Mouse (Mus musculus) CH12.LX (cell line): ENCODE data around the gene Arnt. TPM values are rescaled to one million over a fixed set of nuclear protein-coding genes. Genes with fewer than 3 reads are reported as not detected.

Experiments used
- DNase-seq: peaks from one replicate; pipeline ENCODE4 v3.0.0-alpha.2; 2013; ENCODE audit errors: extremely low read depth
- H3K27ac ChIP-seq: 2 replicates; pipeline ENCODE4 v1.5.1; 2012; ENCODE audit warnings: low read depth, mild to moderate bottlenecking, control low read depth, moderate library complexity; ENCODE audit not compliant: insufficient read depth
- H3K27me3 ChIP-seq: replicated peaks from 2 replicates; pipeline ENCODE3; 2012; ENCODE audit warnings: inconsistent platforms
- H3K36me3 ChIP-seq, 2 experiments: replicated peaks in 1 of 2; 2 replicates each; pipeline versions ENCODE3 to v1.6.1; 2012; ENCODE audit warnings: inconsistent platforms in 1 of 2, low read length in 1 of 2, mild to moderate bottlenecking in 1 of 2, mixed read lengths in 1 of 2, moderate library complexity in 1 of 2; ENCODE audit not compliant: control insufficient read depth in 1 of 2, insufficient read depth in 1 of 2
- H3K4me1 ChIP-seq, 2 experiments: 2 replicates each; pipeline ENCODE4 v1.6.1; 2012; ENCODE audit warnings: inconsistent platforms in 1 of 2, moderate library complexity in 1 of 2; ENCODE audit not compliant: insufficient read depth in 2 of 2, control insufficient read depth in 1 of 2
- H3K4me2 ChIP-seq: 2 replicates; pipeline ENCODE4 v1.6.1; 2012; ENCODE audit warnings: low read depth, mild to moderate bottlenecking, control low read depth; ENCODE audit not compliant: poor library complexity, insufficient read depth, severe bottlenecking
- H3K4me3 ChIP-seq, 3 experiments: fragments of 150-350 bp in 1 of 3; sonication (generic) in 1 of 3; replicated peaks in 1 of 3; 2 replicates each; pipeline versions ENCODE3 to v1.5.1; 2011 to 2012; ENCODE audit warnings: low read depth in 2 of 3, low read length in 2 of 3, mild to moderate bottlenecking in 2 of 3, moderate library complexity in 2 of 3, control low read depth in 1 of 3, improper control_type of control experiment in 1 of 3, inconsistent platforms in 1 of 3, mixed read lengths in 1 of 3; ENCODE audit not compliant: poor library complexity in 1 of 3
- H3K79me2 ChIP-seq: replicated peaks from 2 replicates; pipeline ENCODE4 v1.6.1; 2012; ENCODE audit warnings: mild to moderate bottlenecking, moderate library complexity; ENCODE audit not compliant: control insufficient read depth, poor library complexity, insufficient read depth, severe bottlenecking; ENCODE audit errors: extremely low read depth
- H3K9ac ChIP-seq: 2 replicates; pipeline ENCODE4 v1.6.1; 2012; ENCODE audit warnings: low read depth, mild to moderate bottlenecking, control low read depth, moderate library complexity; ENCODE audit not compliant: insufficient read depth
- H3K9me3 ChIP-seq: replicated peaks from 2 replicates; pipeline ENCODE3; 2012; ENCODE audit warnings: low read length, inconsistent platforms, mixed read lengths
- CHD1 ChIP-seq: IDR thresholded peaks from 2 replicates; pipeline ENCODE4 v1.6.1; 2012; ENCODE audit warnings: low read depth, low read length, improper control_type of control experiment, inconsistent platforms
- CHD2 ChIP-seq: IDR thresholded peaks from 2 replicates; pipeline ENCODE4 v1.6.1; 2011; ENCODE audit warnings: low read length, improper control_type of control experiment
- CTCF ChIP-seq, 2 experiments: IDR thresholded peaks in 1 of 2; conservative IDR thresholded peaks in 1 of 2; 2 replicates each; pipeline ENCODE4 v1.5.1; 2011 to 2012; ENCODE audit warnings: low read depth in 2 of 2, low read length in 2 of 2, improper control_type of control experiment in 1 of 2, inconsistent platforms in 1 of 2, mild to moderate bottlenecking in 1 of 2, moderate library complexity in 1 of 2
- E2F4 ChIP-seq: IDR thresholded peaks from 2 replicates; pipeline ENCODE4 v1.6.1; 2011; ENCODE audit warnings: low read depth, low read length, improper control_type of control experiment; ENCODE audit not compliant: insufficient replicate concordance
- ELF1 ChIP-seq: IDR thresholded peaks from 2 replicates; pipeline ENCODE4 v1.6.1; 2014; ENCODE audit warnings: low read depth, mild to moderate bottlenecking, inconsistent platforms, low read length, improper control_type of control experiment
- GABPA ChIP-seq: IDR thresholded peaks from 2 replicates; pipeline ENCODE4 v1.6.1; 2012; ENCODE audit warnings: low read depth, low read length, improper control_type of control experiment, inconsistent platforms; ENCODE audit not compliant: insufficient replicate concordance
- HCFC1 ChIP-seq: IDR thresholded peaks from 2 replicates; pipeline ENCODE4 v1.6.1; 2012; ENCODE audit warnings: low read depth, mild to moderate bottlenecking, inconsistent platforms, low read length, improper control_type of control experiment
- JUN ChIP-seq: IDR thresholded peaks from 2 replicates; pipeline ENCODE4 v1.6.1; 2011; ENCODE audit warnings: low read depth, mild to moderate bottlenecking, low read length, improper control_type of control experiment, moderate library complexity; ENCODE audit not compliant: insufficient read depth
- JUND ChIP-seq: conservative IDR thresholded peaks from 2 replicates; pipeline ENCODE4 v1.6.1; 2011; ENCODE audit warnings: low read depth, low read length, improper control_type of control experiment
- MAZ ChIP-seq: IDR thresholded peaks from 2 replicates; pipeline ENCODE4 v1.6.1; 2012; ENCODE audit warnings: low read depth, mild to moderate bottlenecking, inconsistent platforms, low read length, improper control_type of control experiment, moderate library complexity
- MEF2A ChIP-seq: IDR thresholded peaks from 2 replicates; pipeline ENCODE4 v1.6.1; 2014; ENCODE audit warnings: low read depth, mild to moderate bottlenecking, inconsistent platforms, low read length, improper control_type of control experiment, borderline replicate concordance
- MXI1 ChIP-seq: IDR thresholded peaks from 2 replicates; pipeline ENCODE4 v1.6.1; 2011; ENCODE audit warnings: mild to moderate bottlenecking, low read depth, low read length, improper control_type of control experiment
- MYC ChIP-seq: IDR thresholded peaks from 2 replicates; pipeline ENCODE4 v1.6.1; 2011; ENCODE audit warnings: low read depth, mild to moderate bottlenecking, improper control_type of control experiment, low read length
- NELFE ChIP-seq: IDR thresholded peaks from 2 replicates; pipeline ENCODE4 v1.6.1; 2011; ENCODE audit warnings: low read depth, low read length, improper control_type of control experiment
- PAX5 ChIP-seq: IDR thresholded peaks from 2 replicates; pipeline ENCODE4 v1.6.1; 2012; ENCODE audit warnings: low read length, inconsistent platforms, mixed read lengths
- POLR2A ChIP-seq: IDR thresholded peaks from 2 replicates; pipeline ENCODE4 v1.6.1; 2011; ENCODE audit warnings: low read depth, mild to moderate bottlenecking, improper control_type of control experiment, low read length
- RAD21 ChIP-seq: IDR thresholded peaks from 2 replicates; pipeline ENCODE4 v1.6.1; 2011; ENCODE audit warnings: low read depth, mild to moderate bottlenecking, low read length, improper control_type of control experiment, moderate library complexity
- RCOR1 ChIP-seq: conservative IDR thresholded peaks from 2 replicates; pipeline ENCODE4 v1.6.1; 2012; ENCODE audit warnings: low read depth, mild to moderate bottlenecking, inconsistent platforms, low read length, improper control_type of control experiment
- SMC3 ChIP-seq: IDR thresholded peaks from 2 replicates; pipeline ENCODE4 v1.6.1; 2011; ENCODE audit warnings: low read depth, low read length, improper control_type of control experiment
- TBP ChIP-seq: conservative IDR thresholded peaks from 2 replicates; pipeline ENCODE4 v1.6.1; 2011; ENCODE audit warnings: low read depth, low read length, improper control_type of control experiment
- UBTF ChIP-seq: IDR thresholded peaks from 2 replicates; pipeline ENCODE4 v1.6.1; 2012; ENCODE audit warnings: low read depth, mild to moderate bottlenecking, inconsistent platforms, low read length, improper control_type of control experiment, moderate library complexity
- ZC3H11A ChIP-seq: IDR thresholded peaks from 2 replicates; pipeline ENCODE4 v1.6.1; 2012; ENCODE audit warnings: low read depth, mild to moderate bottlenecking, inconsistent platforms, low read length, improper control_type of control experiment
- ZKSCAN1 ChIP-seq: IDR thresholded peaks from 2 replicates; pipeline ENCODE4 v1.6.1; 2012; ENCODE audit warnings: low read depth, inconsistent platforms, low read length, improper control_type of control experiment, borderline replicate concordance
- ZNF384 ChIP-seq: IDR thresholded peaks from 2 replicates; pipeline ENCODE4 v1.6.1; 2012; ENCODE audit warnings: low read depth, low read length, improper control_type of control experiment, inconsistent platforms
- dilution Hi-C: fragments of 300-500 bp; cut with MboI; formaldehyde crosslinking; loops from 2 replicates; pipeline ENCODE4 v1.14.3; 2020; ENCODE audit warnings: low sequenced_read_pairs; ENCODE audit not compliant: extremely low pct_unique_long_range_greater_than_20kb, extremely low pct_ligation_motif_present
- in situ Hi-C: fragments of 300-500 bp; cut with MboI; formaldehyde crosslinking; loops from 3 replicates; pipeline ENCODE4 v1.14.3; 2019; ENCODE audit warnings: low sequenced_read_pairs, low pct_ligation_motif_present, low pct_unique_long_range_greater_than_20kb, mixed read lengths
- polyA plus RNA-seq: library from polyadenylated mRNA; unstranded; fragments of >175 nt; gene quantifications from 2 replicates; pipeline ENCODE4 v1.2.1, GENCODE M21; 2012; ENCODE audit warnings: low read depth; ENCODE audit not compliant: insufficient read length
- total RNA-seq, 2 experiments: library from RNA; depleted of rRNA; stranded (reverse); fragments of 300-350 nt in 1 of 2; fragments of >200 nt in 1 of 2; gene quantifications; 2 replicates each; pipeline ENCODE4 v1.2.3; 2012 to 2014

The Arnt gene
- total and polyA plus RNA-seq, 3 experiments, result 12.4 to 27.7 (median 13.2) TPM

DNA sequence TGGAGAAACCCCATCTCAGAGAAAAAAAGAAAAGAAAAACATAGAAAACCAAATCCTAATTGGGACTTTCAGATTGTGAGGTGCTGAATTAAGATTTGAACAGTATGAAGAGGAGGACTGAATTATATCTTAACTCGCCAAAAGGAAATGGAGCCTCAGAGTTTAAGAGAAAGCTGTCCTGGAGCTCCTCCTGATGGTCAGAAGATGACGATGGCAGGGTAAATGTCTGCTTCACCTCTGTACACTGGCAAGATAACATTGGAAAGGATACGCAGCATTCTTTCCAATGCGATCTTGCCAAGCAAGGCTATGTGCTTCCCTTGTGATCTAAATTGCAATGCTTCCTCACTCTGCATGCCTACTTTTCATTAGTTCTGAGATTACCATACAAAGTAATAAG lies 39.8 kb upstream of the Arnt start:
- no peak overlapping the region for H3K27ac ChIP-seq

GRCm38 (mm10) chr3:95402741-95403140 lies 31.4 kb upstream of the Arnt start, which contains the start of gene 4930558C23Rik:
Gene 4930558C23Rik, minus strand, starts transcription at chr3:95402841.
- Histone ChIP-seq H3K79me2 (no peaks in the 10 kb centered on the region), H3K4me3 (no peak within 1 kb of the TSS), H3K4me2 (no peak within 1 kb of the TSS), H3K9ac (no peak within 1 kb of the TSS), H3K36me3 (no peaks in the 10 kb centered on the region), H3K4me1 (peaks cover 0 to 10% of the 10 kb centered on the region in 2 experiments; a peak in 2 of 4 replicates), H3K27me3 (no peaks in the 10 kb centered on the region), H3K27ac (no peak within 1 kb of the TSS), H3K9me3 (no peaks in the 10 kb centered on the region)
- dilution Hi-C loops, result no loop called here
- in situ Hi-C loops, result no loop called here
- no peak for TF ChIP-seq MXI1
- TF ChIP-seq CHD1, result no peak
- TF ChIP-seq E2F4, result no peak
- TF ChIP-seq ZKSCAN1, result no peak
- TF ChIP-seq ZNF384, result no peak
- TF ChIP-seq MAZ, result no peak
- TF ChIP-seq JUND, result no peak
- no peak for TF ChIP-seq ELF1
- TF ChIP-seq POLR2A, result no peak
- TF ChIP-seq HCFC1, result no peak
- no peak for TF ChIP-seq ZC3H11A
- no peak for TF ChIP-seq UBTF
- no peak for DNase-seq

More for the DNA sequence above, 39.8 kb upstream of the Arnt start:
- no peaks in the 10 kb centered on the region for H3K79me2 ChIP-seq
- H3K9ac ChIP-seq, result no peak overlapping the region
- peaks cover 4% of the 10 kb centered on the region for H3K9me3 ChIP-seq
- in situ Hi-C loops (loop anchor here (5.0 kb wide), 1 partner anchor 42 kb away; no protein-coding TSS in a partner anchor), dilution Hi-C loops (no loop called here)
- H3K36me3 ChIP-seq, result no peaks in the 10 kb centered on the region
- H3K4me2 ChIP-seq, result no peak overlapping the region
- DNase-seq, result peak; percentile 42
- peak; percentile 83 for TF ChIP-seq RAD21
- peak; percentile 74 for TF ChIP-seq SMC3
- TF ChIP-seq CTCF (conservative IDR thresholded peaks at IDR 0.05 in 1 of 2, IDR thresholded peaks at IDR 0.05 in 1 of 2; ENCODE audit: low read depth in 2 of 2, low read length in 2 of 2), result peak; percentile 25 to 82; a peak in 2 of 4 replicates
- no peak for TF ChIP-seq GABPA
- TF ChIP-seq ELF1, result no peak
- TF ChIP-seq, all 38 proteins: peak for 3
- no peaks in the 10 kb centered on the region for H3K27me3 ChIP-seq
- H3K4me3 ChIP-seq, result no peak overlapping the region
- H3K4me1 ChIP-seq, result no peaks in the 10 kb centered on the region

GRCm38 (mm10) chr3:95407728-95408127 lies 26.5 kb upstream of the Arnt start:
- dilution Hi-C loops, result no loop called here
- no peak for TF ChIP-seq NELFE
- no peak for TF ChIP-seq CHD2
- no peak for TF ChIP-seq MAZ
- TF ChIP-seq MYC, result no peak
- no peak for TF ChIP-seq HCFC1
- TF ChIP-seq SMC3, result no peak
- no peak for TF ChIP-seq E2F4
- TF ChIP-seq CHD1, result no peak
- no peak for TF ChIP-seq ZNF384
- TF ChIP-seq TBP, result no peak
- TF ChIP-seq CTCF (conservative IDR thresholded peaks at IDR 0.05 in 1 of 2, IDR thresholded peaks at IDR 0.05 in 1 of 2; ENCODE audit: low read depth in 2 of 2, low read length in 2 of 2), result no peak
- TF ChIP-seq PAX5, result no peak
- TF ChIP-seq MEF2A, result no peak
- TF ChIP-seq RCOR1, result no peak
- no peak for TF ChIP-seq POLR2A
- TF ChIP-seq MXI1, result no peak
- no peak for TF ChIP-seq UBTF
- TF ChIP-seq JUN, result no peak
- H3K4me3 ChIP-seq, result no peak overlapping the region

More at GRCm38 (mm10) chr3:95407728-95408127, 26.5 kb upstream of the Arnt start:
- H3K36me3 ChIP-seq, result no peaks in the 10 kb centered on the region
- H3K9me3 ChIP-seq, result no peaks in the 10 kb centered on the region
- no peaks in the 10 kb centered on the region for H3K79me2 ChIP-seq
- in situ Hi-C loops, result no loop called here
- no peak overlapping the region for H3K9ac ChIP-seq
- H3K27ac ChIP-seq, result no peak overlapping the region
- H3K27me3 ChIP-seq, result no peaks in the 10 kb centered on the region
- H3K4me1 ChIP-seq, result peaks cover 0 to 10% of the 10 kb centered on the region in 2 experiments; a peak in 2 of 4 replicates
- no peak overlapping the region for H3K4me2 ChIP-seq
- no peak for DNase-seq
